Mouse (Mus musculus): Measurements from ENCODE around the gene Rarb. TPM values are rescaled to one million over a fixed set of nuclear protein-coding genes. Genes with fewer than 3 reads are reported as not detected.

The Rarb gene
- total and polyA plus RNA-seq, 3 experiments, result 0.04 TPM; not detected in 2

GRCm38 (mm10) chr14:16765891-16766290 lies 53.1 kb downstream of the Rarb start:
- Histone ChIP-seq H3K4me1 (ENCODE audit: control insufficient read depth in 1 of 2, insufficient read depth in 2 of 2) (no peaks in the 10 kb centered on the region), H3K4me2 (ENCODE audit: insufficient read depth, low read depth, poor library complexity, severe bottlenecking) (no peak overlapping the region), H3K79me2 (replicated peaks; ENCODE audit: control insufficient read depth, extremely low read depth, insufficient read depth, poor library complexity, severe bottlenecking) (no peaks in the 10 kb centered on the region), H3K27me3 (replicated peaks) (no peaks in the 10 kb centered on the region), H3K9me3 (replicated peaks; ENCODE audit: low read length) (no peaks in the 10 kb centered on the region), H3K27ac (ENCODE audit: insufficient read depth, low read depth) (no peak overlapping the region), H3K36me3 (replicated peaks in 1 of 2; ENCODE audit: control insufficient read depth in 1 of 2, insufficient read depth in 1 of 2, low read length in 1 of 2) (no peaks in the 10 kb centered on the region), H3K4me3 (replicated peaks in 1 of 3; ENCODE audit: low read depth in 2 of 3, low read length in 2 of 3, poor library complexity in 1 of 3) (no peak overlapping the region), H3K9ac (ENCODE audit: insufficient read depth, low read depth) (no peak overlapping the region)
- no peak for DNase-seq (ENCODE audit: extremely low read depth)
- no peak for TF ChIP-seq ZNF384 (IDR thresholded peaks at IDR 0.05; ENCODE audit: low read depth, low read length)
- no peak for TF ChIP-seq CHD1 (IDR thresholded peaks at IDR 0.05; ENCODE audit: low read depth, low read length)
- TF ChIP-seq ZC3H11A (IDR thresholded peaks at IDR 0.05; ENCODE audit: low read depth, low read length), result no peak
- no peak for TF ChIP-seq POLR2A (IDR thresholded peaks at IDR 0.05; ENCODE audit: low read depth, low read length)
- TF ChIP-seq EP300 (IDR thresholded peaks at IDR 0.05; ENCODE audit: low read length), result no peak
- no peak for TF ChIP-seq ETS1 (conservative IDR thresholded peaks at IDR 0.05; ENCODE audit: low read depth, low read length)
- TF ChIP-seq JUN (IDR thresholded peaks at IDR 0.05; ENCODE audit: insufficient read depth, low read depth, low read length), result no peak
- TF ChIP-seq USF2 (conservative IDR thresholded peaks at IDR 0.05; ENCODE audit: low read depth, low read length), result no peak
- TF ChIP-seq PAX5 (IDR thresholded peaks at IDR 0.05; ENCODE audit: low read length), result no peak
- TF ChIP-seq SIN3A (IDR thresholded peaks at IDR 0.05; ENCODE audit: low read length), result no peak
- TF ChIP-seq ELF1 (IDR thresholded peaks at IDR 0.05; ENCODE audit: low read depth, low read length), result no peak
- no peak for TF ChIP-seq NELFE (IDR thresholded peaks at IDR 0.05; ENCODE audit: low read depth, low read length)
- no peak for TF ChIP-seq TCF12 (IDR thresholded peaks at IDR 0.05; ENCODE audit: low read depth, low read length)
- no peak for TF ChIP-seq SMC3 (IDR thresholded peaks at IDR 0.05; ENCODE audit: low read depth, low read length)
- no peak for TF ChIP-seq UBTF (IDR thresholded peaks at IDR 0.05; ENCODE audit: low read depth, low read length)
- no peak for TF ChIP-seq RCOR1 (conservative IDR thresholded peaks at IDR 0.05; ENCODE audit: low read depth, low read length)
- TF ChIP-seq MAZ (IDR thresholded peaks at IDR 0.05; ENCODE audit: low read depth, low read length), result no peak
- dilution Hi-C loops (cut with MboI; ENCODE audit: extremely low pct_ligation_motif_present, extremely low pct_unique_long_range_greater_than_20kb, low sequenced_read_pairs), result no loop called here
- in situ Hi-C loops (cut with MboI; ENCODE audit: low pct_ligation_motif_present, low pct_unique_long_range_greater_than_20kb, low sequenced_read_pairs), result no loop called here

GRCm38 (mm10) chr14:16762773-16763172 lies 56.2 kb downstream of the Rarb start:
- Histone ChIP-seq H3K27ac (ENCODE audit: insufficient read depth, low read depth) (no peak overlapping the region), H3K4me2 (ENCODE audit: insufficient read depth, low read depth, poor library complexity, severe bottlenecking) (no peak overlapping the region), H3K36me3 (replicated peaks in 1 of 2; ENCODE audit: control insufficient read depth in 1 of 2, insufficient read depth in 1 of 2, low read length in 1 of 2) (no peaks in the 10 kb centered on the region), H3K4me3 (replicated peaks in 1 of 3; ENCODE audit: low read depth in 2 of 3, low read length in 2 of 3, poor library complexity in 1 of 3) (no peak overlapping the region), H3K4me1 (ENCODE audit: control insufficient read depth in 1 of 2, insufficient read depth in 2 of 2) (peaks cover 0 to 14% of the 10 kb centered on the region in 2 experiments; a peak in 2 of 4 replicates), H3K27me3 (replicated peaks) (no peaks in the 10 kb centered on the region), H3K9ac (ENCODE audit: insufficient read depth, low read depth) (no peak overlapping the region), H3K9me3 (replicated peaks; ENCODE audit: low read length) (no peaks in the 10 kb centered on the region), H3K79me2 (replicated peaks; ENCODE audit: control insufficient read depth, extremely low read depth, insufficient read depth, poor library complexity, severe bottlenecking) (no peaks in the 10 kb centered on the region)
- in situ Hi-C loops (cut with MboI; ENCODE audit: low pct_ligation_motif_present, low pct_unique_long_range_greater_than_20kb, low sequenced_read_pairs), result no loop called here
- DNase-seq (ENCODE audit: extremely low read depth), result no peak
- dilution Hi-C loops (cut with MboI; ENCODE audit: extremely low pct_ligation_motif_present, extremely low pct_unique_long_range_greater_than_20kb, low sequenced_read_pairs), result no loop called here
- no peak for TF ChIP-seq TCF12 (IDR thresholded peaks at IDR 0.05; ENCODE audit: low read depth, low read length)
- no peak for TF ChIP-seq RAD21 (IDR thresholded peaks at IDR 0.05; ENCODE audit: low read depth, low read length)

Data from CH12.LX (cell line).